Mouse (Mus musculus) frontal cortex, postnatal 10 days (tissue): ENCODE data around the gene Drd3.

Experiments
- DNase-seq, 2 experiments: peaks; one replicate each; pipeline ENCODE4 v3.0.0; 2022; ENCODE audit warnings: low spot score in 2 of 2, mixed read lengths in 1 of 2

The Drd3 gene

GRCm38 (mm10) chr16:43753751-43754150 lies at the start of gene Drd3:
Drd3 (plus strand) TSS chr16:43754026.
- no peak for DNase-seq

DNA sequence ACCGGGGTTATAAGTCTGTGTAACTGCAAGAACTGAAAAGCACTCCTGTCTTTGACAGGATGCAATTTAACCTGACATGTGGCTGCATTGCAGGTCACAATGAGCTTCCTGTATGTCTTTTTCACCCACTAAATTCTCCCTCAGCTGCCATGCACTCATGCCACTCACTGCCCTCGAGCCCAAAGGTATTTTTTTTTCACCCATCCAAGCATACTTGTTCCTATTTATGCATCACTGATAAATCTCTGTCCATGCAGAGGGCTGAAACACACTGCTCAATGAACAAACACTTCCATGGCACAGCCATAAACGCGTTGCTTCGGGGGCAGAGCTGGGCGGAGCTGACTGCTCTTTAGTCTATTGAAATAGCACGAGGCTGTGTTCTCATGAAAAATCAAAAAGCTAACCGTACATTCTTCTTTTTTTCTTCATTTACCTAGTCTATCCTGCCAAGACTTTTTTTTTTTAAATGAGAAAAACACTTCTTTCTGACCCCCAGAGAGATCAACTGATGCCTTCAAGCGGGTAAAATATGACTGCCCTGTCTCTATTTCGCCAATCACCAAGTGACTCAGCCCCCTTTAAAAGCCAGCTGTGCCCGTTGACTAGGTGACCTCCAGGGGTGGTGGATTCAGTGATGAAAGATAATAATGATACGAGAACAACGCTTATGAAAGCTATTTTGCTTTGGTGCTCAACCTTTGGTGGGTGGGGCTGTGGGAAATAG lies 45.3 kb upstream of the Drd3 start:
- no peak for DNase-seq

DNA sequence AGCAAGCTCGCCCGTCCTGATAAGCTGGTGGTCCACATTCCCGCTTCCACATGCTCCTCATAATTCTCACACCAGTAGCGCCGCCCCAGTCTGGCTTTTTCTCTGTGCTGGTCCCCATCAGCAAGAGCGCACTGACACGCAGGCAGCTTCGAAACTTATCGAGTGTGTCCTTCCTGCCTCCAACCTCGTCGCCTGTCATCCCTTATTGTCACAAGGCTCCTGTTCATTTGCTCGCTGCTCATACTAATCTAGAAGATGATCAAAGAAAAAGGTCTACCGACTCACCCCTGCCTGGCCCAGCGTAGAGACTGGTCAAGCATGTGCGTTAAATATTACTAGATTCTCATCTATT lies 44.8 kb upstream of the Drd3 start:
- no peak for DNase-seq

DNA sequence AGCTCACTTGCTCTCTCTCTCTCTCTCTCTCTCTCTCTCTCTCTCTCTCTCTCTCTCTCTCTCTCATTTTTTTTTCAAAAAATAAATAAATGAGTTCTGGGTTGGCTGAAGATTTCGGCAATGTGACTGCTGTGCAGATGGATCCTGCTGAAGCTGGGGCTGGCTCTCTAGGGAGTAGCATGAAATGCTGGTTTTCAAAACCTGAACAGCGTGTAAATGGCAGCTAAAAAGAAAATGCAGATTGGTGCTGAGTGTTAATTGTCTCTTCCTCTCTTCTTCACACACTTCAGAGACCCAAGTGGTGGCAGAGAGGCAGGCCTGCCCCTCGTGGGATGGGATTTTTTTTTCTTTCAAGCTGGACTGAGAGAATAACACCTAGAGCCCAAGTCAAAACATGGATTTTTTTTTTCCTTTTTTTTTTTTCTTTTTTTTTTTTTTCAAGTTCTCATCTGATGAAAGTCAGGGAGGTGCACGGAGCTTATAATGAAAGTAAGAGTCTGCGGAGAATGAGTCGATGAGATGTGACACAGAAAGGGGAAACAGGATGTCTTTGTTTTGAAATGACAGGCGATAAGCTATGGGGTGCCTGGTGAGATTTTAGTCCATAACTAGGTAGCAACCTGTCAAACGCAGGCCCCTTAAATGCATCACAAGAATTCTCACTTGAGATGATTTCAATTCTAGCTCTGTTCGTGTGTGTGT lies 44.2 kb upstream of the Drd3 start:
- DNase-seq = no peak

DNA sequence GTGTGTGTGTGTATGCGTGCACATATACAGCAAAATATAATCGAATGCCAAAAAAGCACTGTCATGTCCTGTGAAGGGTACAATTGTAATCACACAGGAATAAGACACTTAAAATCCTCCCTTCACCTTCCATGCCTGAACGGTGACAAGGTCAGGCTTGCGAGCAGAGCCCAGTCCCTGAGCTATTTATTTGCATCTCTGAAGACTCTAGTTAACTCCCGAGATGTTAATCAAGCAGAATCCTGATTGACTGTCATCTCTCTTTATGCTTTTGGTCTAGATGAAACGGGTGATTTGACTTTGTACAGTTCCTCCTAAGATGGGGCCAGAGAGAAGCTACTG lies 43.7 kb upstream of the Drd3 start:
- no peak for DNase-seq

- DNase-seq = no peak
These were observed 43.2 kb upstream of the Drd3 start for GRCm38 (mm10) chr16:43710651-43711050.

DNA sequence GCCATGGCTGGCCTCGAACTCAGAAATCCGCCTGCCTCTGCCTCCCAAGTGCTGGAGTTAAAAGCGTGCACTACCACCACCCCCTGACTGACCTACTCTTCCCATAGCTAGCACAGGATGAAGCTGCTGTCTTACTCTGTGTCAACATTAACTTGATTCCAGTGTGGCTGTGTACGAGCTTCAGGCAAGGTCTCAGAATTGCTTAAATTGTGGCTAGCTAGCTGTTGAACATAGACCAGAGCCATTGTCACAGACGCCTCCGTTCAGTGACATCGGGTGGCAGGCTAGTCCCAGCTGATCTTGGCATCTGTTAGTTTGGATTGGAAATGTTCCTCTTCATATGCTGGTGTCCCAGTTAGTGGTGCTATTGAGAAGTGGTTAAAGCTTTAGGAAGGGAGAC lies 42.5 kb upstream of the Drd3 start:
- no peak for DNase-seq

DNA sequence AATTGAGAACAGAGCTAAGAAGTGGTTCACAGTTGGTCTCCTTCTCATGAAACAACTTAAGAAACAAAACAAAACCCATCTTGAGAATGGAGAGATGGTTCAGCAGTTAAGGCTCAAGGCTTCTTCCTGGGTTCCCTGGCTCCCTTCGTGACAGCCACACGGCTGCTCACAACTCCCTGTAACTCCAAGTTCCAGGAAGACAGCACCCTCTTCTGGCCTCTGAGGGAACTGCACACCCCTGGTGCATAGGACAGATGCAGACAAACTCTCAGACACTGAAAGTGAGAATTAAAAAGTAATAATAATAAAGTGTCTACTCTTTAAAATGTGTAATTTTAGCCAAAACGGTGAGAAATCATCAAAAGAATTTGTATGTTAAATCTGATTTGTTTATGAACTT lies 29.4 kb upstream of the Drd3 start:
- no peak for DNase-seq

DNA sequence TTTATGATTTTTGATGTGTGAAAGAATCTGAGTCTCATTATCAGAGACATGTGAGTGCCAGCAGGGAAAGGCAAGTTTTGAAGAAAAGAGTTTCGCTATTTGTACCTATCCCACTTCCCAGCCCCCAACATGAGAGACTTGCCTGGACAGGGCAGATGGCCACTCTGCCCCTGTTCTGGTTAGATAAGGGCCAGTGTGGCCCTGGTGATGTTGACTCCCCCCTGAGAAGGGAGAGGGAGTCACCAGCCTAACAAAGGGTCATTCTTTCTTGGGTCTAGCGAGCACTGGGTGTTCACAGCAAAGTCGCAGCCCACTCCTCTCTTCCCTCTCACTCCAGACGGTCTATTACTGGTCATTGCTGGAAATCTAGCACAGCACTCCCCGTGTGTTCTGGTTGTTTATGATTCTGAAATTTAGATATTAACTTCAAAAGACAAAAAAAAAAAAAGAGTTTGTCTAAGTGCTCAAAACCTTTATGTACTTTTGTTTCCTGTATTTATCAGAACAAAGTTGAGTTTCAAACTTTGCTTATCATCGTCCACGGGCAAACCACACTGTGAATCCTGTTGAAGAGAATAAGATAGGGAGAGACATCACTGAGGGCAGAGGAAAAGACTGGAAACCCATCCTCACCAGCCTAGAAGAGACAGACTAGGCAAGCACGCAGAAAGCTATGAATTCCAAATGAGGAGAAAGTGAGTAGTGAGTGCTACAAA lies 24.2 kb upstream of the Drd3 start:
- DNase-seq = no peak

DNA sequence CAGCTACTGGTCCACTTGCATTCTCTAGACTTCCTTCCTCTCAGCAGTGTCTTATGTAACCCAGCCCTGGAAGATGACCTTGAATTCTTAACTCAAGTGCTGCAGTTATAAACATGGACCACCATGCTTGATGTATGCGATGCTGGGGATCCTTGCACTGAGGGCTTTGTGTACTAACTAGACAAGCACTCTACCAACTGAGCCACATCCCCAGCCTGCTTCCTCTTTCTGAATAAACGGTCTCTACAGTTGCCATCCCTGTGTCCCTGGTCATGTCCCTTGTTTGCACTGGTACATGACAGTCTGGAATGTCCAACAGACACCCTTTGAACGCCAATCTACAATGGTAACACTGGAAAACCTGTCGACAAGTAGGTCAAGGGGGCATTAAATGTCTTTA lies 23.5 kb upstream of the Drd3 start:
- no peak for DNase-seq

DNA sequence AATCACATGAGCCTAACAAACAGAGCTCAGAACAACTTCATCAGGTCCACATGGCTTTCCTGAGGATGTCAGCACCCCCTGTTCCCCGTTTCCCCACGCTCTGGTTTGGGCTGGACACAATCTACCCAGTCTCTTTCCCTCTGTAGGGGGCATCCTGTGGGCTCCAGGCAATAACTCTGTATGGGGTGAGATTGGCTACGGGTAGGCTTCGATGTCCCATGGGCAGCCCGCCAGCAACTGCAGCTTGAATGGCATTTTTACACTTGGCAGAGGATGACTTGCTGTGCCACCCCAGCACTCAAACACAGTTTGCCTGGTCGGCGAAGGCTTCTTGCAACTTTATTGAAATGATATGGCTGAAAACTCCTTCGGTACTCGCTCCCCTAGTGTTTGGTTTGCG lies 21.3 kb upstream of the Drd3 start:
- DNase-seq = no peak

- no peak for DNase-seq
These were observed 20.9 kb upstream of the Drd3 start for GRCm38 (mm10) chr16:43732900-43733299.

GRCm38 (mm10) chr16:43737933-43738332 lies 15.9 kb upstream of the Drd3 start:
- DNase-seq = no peak

GRCm38 (mm10) chr16:43740936-43741335 lies 12.9 kb upstream of the Drd3 start:
- no peak for DNase-seq

- no peak for DNase-seq
These were observed 5.4 kb upstream of the Drd3 start for GRCm38 (mm10) chr16:43748424-43748823.

- DNase-seq = no peak
These were observed 926 bp upstream of the Drd3 start for GRCm38 (mm10) chr16:43752900-43753299.

GRCm38 (mm10) chr16:43772358-43772757 lies 18.5 kb downstream of the Drd3 start:
- no peak for DNase-seq

DNA sequence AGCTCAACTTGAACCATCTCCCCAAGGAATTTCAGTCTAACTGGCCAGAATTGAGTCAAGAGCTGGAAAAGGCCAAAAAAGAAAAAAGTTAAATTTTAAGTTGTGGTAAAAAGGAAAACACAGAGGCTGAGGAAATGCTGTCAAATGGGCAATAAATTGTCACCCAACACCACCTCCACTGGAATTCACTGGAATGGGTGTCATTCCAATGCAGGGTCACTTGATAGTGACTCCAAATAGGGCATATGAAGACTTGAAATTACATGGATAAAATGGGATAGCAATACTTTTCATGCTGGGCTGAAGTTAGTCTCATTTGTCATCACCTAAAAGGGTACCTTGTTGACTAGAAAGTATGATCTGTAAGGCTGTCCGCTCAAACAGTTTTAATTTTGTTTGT lies 18.9 kb downstream of the Drd3 start:
- DNase-seq = no peak

DNA sequence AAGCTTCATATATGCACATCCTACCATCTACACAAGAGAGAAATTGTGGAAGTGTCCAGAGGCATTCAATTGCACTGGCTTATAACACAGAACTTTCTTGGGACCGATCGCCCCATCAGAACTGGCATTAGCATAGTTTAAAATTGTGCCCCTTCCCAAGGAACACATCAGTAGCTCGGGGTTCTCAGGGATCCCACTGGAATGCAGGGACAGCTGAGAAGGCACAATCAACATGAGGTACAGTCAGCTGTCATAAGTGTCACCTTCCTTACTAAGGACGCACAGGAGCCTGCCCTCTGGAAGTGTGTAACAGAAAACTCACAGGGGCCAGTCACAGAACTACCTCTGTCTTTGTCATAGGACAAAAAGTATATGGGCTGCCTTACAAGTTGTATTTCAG lies 19.7 kb downstream of the Drd3 start:
- DNase-seq = no peak

GRCm38 (mm10) chr16:43776886-43777285 lies 23.1 kb downstream of the Drd3 start:
- no peak for DNase-seq

GRCm38 (mm10) chr16:43799541-43799940 lies 45.7 kb downstream of the Drd3 start:
- DNase-seq = no peak

DNA sequence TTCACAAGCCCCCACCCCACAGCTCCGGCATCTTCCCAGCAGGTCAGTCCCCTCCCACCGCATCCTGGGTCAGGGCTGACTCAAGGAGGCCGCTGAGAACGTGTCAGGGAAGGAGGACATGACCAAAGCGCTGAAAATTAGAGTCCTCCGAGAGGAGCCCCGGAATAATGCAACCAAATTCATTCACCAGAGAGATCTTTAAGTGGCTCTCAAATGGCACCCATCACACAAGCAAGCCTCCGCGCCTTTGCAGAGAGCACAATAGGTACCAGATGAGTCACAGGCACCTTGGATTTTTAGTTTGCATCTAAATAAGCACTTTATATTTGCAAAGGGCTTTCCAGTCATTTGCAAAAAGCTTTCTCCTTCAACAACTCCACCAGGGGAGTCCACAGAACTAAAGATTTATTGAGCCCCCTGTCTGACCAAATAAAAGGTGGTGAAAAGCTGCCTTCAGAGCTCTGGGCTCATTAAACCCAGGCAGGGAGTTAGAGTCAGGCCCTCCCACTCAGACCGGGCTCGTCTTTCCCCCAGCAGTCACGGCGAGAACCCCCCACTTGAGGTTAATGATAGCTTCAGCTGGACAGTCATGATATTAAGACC lies 46.4 kb downstream of the Drd3 start:
- no peak for DNase-seq

DNA sequence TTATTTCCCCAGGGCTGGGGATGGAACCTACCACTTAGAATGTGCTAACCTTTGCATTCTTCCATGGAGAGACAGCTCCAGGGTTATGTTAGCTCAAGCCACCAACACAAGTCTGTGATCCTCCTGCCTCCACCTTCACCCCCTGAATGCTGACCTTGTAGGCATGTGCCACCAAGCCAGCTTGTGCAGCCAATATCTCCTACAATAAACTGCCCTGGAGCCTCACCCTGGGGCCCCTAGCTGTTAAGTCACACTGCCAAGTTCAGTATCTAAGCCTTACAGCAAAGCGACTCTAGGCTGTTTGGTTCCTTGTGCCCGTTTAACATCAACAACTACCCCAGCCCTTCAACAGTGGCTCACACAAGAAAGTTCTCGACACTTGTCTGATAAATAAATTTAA lies 47.3 kb downstream of the Drd3 start:
- no peak for DNase-seq
